Mouse (Mus musculus) megakaryocyte, adult 5-6 weeks (primary cell): Measurements from ENCODE around the gene Intu. TPM values are rescaled to one million over a fixed set of nuclear protein-coding genes. Genes with fewer than 3 reads are reported as not detected.

Experiments used
- ATAC-seq: 2 replicates; pipeline ENCODE4 v1.8.0; 2016; ENCODE audit warnings: mild to moderate bottlenecking, inconsistent platforms; ENCODE audit not compliant: poor library complexity, severe bottlenecking
- total RNA-seq, 2 experiments: library from RNA; stranded (forward) in 1 of 2; stranded (reverse) in 1 of 2; fragments of 153-499, 151-499 nt in 1 of 2; fragments of 221-1000, 200-1000 nt in 1 of 2; gene quantifications; 2 replicates each; pipeline versions ENCODE4 v1.2.3 to v1.2.4; 2015 to 2017

The Intu gene
- total RNA-seq, 2 experiments from 2014 or later, result 0.56 to 0.73 TPM

DNA sequence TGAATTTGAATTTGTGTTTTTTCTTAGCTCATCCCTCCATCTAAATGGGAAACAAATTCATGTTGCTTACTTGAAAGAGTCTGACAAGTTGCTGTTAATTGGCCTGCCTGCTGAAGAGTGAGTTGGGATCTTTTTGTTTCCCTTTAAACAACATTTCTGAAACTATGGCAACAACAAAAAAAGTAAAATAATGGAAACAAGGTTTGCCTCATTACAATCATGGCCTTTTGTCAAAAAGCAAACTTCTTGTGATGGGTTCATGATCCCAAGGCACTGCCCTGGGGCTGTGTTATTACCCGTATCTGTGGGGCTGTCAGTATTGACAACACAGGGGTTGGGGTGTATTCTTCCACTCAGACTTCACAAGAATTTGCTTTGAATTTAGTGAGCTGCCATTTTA, 147.8 kb downstream of the Intu start:
- ATAC-seq, result no peak

DNA sequence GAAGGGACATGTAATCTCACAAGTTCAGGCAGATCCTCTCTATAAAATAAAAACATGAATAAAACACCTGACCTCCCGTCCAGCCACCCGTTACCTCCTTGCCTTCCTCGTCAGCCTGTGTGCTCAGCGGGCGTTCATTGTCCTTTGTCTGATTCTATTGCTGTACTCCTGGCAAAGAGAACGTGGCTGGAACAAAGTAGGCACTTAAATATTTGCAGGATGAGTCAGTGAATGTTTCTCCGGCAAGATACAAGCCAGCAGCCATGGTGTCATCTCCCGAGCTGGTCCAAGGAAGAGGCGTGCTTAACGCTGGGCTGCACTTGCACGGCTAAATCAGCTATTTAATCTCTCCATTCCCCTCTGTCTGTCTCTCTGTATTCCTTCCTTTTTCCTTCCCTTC, 151.3 kb downstream of the Intu start:
- no peak for ATAC-seq

DNA sequence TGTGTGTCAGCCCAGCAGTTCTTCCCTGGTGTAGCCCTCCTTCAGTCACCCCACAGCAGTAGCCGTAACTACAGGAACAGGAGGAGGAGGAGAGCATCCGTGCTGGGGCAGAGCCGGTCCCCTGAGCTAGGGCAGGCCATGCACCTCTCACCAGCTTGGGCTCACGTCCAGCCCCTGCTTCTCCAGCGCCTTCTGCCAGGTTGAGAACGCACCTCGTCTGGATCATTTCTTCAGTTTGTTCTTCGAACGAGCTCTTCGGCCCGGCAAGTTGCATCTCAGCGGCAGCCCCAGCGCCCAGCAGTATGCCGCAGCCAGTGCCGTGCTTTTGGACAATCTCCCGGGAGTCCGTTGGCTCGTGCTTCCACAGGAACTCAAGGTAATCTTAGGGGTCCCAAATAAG, 152.1 kb downstream of the Intu start:
- ATAC-seq, result no peak

DNA sequence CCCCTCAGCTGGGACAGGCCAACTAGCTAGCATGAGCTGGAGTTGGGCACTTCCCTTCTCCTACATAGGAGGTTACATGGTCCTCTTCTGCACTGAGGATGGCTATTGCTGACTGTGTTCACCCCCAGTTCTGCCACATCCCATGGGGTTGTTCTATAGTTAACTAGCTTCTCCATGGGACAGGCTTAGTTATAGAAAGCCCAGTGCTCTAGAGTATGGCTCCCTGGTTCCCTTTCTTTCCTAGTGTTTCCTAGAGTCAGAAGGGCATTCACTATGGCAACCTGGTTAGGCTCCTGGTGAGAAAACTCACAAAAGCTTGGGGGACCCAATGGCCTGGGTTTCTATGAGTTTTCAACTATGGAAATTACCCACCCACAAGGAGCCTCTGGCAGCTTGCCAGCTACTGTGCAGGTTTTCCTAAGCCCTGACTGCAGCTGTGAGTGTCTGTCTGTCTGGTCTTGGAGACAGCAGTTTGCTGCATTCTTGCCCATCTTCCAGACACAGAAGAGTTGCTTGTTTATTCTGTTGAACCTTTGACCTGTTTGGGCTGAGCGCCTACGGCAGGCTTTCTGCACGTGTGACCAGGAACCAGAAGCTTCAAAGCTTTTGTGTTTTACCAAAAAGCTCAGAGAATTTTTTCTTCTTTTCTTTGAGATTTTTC, 154.9 kb downstream of the Intu start:
- ATAC-seq, result no peak

DNA sequence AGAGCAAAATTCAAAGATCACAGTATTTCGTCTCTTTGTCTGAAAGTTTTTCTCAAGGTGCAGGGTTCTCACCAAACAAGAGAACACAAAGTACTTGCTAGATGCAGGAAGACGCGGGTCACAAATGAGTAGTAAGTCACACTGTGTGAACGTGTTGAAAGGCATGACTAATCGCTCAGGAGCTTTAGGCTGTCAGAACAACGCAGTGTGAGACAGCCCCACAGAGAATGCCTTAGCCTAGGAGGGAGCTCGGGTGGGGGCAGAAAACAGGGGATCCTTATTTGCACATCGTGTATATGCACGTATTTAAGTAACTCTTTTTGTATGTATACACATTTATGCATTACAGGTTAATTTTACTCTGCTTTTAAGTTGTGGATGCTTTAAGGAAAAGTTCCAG, 155.8 kb downstream of the Intu start:
- ATAC-seq, result no peak

DNA sequence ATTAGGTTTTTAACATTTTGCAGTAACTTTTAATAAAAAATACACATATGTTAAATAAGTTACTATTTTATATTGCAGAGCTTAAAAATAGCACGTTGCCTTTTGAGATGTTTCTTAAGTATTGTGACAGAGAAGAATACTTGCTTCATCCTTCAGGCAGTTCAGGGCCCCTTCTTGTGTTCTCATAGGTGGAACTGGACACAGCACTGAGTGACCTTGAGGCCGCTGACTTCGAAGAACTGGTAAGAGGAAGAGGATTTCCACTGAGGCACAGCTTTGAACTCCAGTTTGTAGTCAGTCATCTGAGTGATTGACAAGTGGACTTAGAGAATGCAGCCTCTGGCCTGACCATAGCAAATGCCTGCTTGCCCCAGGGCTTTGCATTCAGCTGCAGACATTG, 156.5 kb downstream of the Intu start:
- peak; percentile 77 for ATAC-seq

DNA sequence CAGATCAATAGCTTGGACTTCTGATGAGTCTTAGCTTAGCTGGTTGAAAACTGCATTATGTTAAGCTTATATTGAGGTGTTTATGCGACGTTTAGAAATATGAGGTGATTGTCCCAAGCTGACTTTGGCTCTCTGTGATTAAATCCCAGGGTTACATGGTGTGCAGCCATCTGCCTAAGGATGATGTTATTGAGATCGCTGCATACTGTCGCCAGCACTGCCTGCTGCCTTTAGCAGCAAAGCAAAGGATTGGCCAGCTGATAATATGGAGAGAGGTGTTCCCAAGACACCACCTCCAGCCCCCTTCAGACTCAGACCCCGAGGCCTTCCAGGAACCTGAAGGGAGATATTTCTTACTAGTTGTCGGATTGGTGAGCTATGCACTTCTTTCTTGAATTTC, 160.5 kb downstream of the Intu start:
- ATAC-seq, result no peak

DNA sequence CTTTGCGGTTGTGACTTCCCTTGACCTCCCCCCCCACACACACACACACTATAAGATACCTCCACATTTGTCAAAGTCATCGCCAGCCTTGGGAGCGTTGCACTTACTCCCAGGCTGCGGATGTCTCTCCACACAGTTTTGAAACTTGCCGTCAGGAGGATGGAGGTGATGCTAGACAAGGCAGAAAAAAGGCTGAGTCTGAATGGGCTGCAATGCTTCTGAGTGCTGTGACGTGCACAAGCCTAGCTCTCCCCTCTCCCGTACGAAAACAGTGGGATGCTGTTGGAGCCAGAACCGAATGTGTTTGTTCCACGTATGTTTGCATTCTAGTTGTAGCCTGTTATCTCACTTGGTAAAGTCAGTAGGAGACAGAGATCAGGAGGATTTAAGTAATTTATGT, 162.3 kb downstream of the Intu start:
- no peak for ATAC-seq

DNA sequence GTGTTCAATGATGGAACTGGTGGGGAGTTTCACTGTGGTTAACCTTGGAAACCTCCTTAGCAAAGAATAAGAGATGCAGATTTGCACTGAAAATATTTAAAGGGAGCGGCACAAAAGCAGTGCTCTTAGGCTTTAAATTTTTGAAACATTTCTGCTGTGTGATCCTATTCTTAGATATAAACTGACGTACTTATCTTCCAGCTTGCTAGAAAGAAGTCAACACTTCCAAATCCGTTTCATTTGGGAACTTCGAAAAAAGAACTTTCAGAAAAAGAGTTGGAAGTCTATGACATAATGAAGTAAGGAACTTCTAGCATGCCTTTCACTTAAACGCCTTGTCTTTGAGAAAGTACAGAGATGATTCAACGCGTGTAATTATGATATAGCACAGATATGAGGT, 162.9 kb downstream of the Intu start:
- no peak for ATAC-seq

DNA sequence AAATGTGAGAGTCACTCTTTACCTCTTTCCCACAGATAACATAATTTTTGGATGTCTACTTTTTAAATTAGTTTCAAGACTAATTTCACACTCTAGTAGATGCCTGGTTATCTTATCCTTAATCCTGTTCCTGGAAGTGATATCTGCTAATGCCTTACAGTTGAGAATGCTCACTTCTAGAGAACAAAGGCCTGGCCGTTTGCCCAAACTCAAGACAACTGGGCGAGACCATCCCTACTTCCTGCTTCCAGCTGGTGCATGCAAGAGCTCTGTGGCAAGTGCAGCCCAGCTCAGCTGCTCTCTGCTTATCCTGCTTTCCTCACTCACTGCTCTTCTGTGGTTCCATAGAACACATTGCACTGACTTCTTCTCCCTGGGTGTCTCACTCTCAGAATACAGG, 163.4 kb downstream of the Intu start:
- ATAC-seq, result peak; percentile 88

DNA sequence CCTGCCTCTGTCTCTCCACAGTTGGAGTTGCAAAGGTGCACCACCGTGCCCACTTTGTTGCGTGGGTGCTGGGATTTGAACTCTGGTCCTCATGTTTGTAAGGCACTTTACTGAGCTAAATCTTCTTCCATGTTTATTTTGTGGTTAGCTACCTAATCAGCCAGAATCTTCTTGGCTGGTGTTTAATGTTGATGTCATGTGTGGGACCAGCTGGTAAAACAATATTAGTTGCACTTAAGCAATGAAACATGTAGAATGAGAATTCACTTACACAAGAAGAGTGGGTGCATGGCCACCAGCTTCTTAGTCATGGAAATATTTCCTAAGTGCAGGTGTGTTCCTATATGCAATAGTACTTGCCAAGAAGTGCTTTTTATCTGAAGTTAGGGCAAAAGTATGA, 164.1 kb downstream of the Intu start:
- ATAC-seq, result no peak

DNA sequence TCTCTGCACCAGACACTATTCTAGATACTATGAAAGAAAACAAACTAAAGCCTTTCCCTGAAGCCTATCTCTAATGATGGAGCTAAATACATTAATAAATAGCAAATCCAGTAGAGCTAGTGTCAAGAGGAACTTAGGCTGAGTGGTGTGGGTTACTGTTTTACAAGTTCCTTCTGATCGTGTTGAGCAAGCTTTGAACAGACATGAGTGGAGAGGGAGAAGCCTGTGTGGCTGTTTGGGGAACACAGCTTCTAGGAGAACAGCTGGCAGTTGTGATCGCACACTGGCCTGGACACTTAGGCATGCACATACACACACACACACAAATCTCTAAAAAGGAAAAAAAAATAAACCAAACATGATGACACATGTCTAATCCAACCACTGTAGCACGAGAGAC, 167.7 kb downstream of the Intu start:
- peak; percentile 86 for ATAC-seq

DNA sequence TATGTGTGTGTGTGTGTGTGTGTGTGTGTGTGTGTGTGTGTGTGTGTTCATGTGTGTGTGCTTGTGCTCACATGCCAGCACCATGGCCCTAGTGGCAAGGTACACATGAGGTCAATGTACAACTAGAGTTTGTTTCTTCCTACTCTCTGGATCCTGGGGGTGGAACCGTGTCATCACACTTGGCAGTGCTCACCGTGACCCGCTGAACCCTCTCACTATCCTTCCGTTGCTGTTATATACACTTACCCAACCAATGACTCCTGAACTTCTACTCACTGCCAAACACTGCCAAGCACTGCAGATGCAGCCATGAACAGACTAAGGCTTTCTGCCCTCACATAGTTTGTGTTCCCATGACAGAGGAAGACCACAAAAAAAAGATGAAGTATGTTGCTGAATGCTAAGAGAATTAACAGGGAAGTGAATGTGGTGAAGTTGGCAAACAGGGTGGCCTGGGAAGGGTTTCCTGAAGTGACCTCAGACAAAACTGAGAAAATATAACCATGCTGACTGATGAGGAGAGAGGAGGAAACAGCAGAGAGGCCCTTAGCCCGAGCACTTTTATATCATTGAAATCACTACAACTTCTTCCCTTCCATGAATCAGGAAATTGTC, 173.8 kb downstream of the Intu start:
- ATAC-seq, result peak; percentile 93

DNA sequence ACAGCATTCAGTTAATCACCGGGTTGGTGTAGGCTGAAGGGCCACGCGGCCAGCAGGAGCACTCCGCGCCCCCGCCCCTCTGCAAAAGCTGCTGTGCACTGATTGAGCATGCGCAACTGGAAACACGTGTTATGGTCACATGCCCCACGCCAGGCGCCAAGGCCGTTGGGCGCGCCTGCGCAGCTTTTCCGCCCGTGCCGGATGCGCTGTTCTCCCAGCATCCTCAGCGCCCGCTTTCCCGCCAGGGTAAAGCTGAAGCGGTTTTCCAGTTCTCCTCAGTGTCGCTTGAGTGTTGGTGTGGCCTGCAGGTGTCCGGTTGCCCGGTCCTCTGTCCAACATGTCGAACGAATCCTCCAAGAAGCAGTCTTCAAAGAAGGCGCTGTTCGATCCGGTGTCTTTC, 177.6 kb downstream of the Intu start, which contains the start of gene Slc25a31:
Gene Slc25a31 (plus strand): TSS at position 201 of the 400 bp plus-strand sequence.
- ATAC-seq, result no peak

DNA sequence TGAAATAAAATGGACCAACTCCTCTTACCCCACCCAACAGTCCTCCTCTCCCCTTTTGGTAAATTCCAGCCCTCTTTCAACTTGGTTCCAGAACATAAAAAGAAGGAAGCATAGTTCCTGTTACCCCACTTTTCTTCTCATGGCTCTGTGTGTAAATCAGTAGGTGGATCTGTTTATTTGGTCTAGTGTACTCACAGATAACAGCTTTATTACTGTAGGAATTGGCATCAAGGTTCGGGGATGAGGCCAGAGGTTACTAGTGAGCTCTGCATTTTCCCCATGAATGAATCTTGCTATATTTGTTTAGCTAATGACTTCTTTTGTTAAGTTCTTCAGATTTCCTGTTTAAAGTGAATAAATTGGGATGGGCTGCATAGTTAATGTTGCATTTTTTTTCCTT, 185.0 kb downstream of the Intu start:
- ATAC-seq, result no peak

DNA sequence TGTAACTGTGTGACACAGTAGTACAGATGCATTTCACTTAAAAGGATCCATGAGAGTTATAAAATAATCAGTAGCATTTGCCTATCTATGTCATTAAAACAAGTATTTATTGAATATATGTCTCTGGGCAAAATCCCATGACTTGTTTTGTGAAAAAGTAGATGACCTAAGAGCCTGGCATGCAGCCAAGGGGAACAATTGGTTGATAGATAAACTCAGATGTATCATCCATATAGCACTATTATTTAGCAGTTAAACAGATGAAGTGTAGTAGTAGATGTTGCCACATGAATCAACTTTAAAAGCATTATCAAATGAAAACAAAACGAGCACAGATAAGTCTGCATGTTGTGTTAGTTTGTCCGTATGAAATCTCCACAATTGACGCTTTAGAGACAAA, 187.9 kb downstream of the Intu start:
- no peak for ATAC-seq

DNA sequence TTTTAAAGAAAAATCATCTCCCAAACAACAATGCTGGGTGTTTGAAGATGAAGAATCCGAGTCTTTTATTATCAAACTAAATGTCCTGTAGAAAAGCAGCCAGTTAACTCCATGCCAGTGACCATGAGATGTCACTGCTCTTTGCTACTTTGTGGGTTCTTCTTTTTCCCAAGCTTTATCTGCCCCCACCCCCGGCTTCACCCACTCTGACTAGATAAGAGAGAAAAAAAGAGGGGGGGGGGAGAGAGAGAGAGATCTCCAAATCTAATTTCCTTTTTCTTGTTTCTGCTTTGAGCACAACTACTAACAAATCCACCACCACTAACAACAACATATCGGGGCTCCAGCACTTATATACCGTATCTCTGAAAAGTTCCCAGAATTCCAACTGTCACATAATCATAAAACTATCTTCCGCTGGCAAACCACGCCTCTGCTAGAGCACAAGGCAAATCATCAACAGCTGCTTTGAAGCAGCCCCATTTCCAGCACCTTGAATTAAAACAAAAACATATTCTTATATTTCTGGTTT, 207.4 kb downstream of the Intu start:
- no peak for ATAC-seq

DNA sequence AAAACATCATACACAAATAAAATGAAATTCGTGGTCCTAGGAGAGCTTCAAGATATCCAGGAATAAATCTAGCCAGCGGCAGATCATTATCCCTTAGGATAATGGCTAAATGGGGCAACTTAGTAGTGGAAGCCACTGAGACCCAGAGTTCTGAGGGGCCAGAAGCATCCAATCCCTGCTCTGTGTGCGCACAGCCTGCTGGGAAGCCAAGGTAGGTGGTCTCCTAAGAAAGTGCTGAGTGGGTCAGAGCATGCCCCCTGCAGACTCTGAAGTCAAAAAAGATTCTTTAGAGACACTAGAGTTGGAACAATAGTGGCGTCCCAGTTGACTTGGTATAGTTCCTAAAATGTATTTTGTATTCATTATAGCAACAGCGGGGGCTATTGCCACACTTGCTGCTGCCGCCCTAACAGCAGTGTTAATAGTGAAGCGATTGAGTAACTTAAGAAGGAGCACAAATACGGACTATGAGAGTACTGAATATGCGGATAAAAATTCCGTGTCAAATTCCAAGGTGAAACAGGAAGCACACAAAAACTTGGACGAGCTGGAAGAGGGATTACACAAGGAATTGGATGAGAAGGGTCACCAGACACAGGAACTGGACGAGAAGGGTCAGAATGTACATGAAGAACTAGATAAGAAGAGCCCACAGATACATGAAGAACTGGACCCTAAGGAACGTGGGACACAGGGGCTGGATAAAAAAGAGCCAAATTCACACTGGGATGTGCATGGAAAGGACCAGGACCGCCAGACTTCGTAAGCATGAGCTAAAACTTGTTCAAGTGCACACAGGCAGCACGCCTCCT, 213.1 kb downstream of the Intu start, which contains the start of gene Hspa4l:
Gene Hspa4l (plus strand): TSS at position 472 of the 812 bp plus-strand sequence.
- ATAC-seq, result peak; percentile 33; the same call in 1 of the 2 replicates

DNA sequence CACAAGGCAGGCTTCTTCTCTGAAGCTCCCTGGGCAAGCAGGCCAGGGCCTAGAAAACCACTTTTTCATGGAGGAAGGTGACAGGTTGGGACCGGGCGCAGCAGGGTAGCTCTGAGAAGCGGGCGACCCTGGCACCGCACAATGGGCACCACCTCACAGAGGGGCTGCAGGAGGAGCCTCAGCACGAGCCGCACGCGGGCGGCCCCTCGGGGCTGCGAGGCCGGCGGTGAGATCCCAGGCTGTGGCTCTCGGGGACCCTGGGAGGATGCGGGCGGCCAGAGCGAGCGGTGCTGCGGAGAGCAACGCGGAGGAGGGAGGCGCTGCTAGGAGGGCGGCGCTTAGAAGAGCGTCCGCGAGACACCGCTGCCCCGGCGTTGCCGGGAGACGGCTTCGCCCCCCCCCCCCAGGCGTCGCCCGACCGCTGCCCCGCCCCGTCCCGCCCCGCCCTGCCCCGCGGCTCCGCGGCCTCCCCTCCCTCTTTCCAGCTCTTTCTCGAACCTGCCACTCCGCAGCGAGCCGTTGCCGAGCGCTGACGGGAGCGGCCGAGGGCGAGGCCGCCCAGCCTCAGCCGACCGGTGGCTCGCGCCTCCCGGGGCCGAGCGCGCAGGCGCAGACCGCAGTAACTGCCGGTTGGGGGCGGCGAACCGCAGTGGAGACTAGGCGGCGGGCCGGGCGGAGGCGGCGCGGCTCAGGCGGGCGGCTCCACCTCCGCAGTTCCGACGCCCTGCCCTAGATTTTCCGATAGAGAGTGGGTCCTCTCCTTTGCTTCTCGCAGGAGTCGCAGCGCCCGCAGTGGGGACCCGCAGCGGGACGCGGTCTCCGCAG, 214.0 kb downstream of the Intu start:
- peak; percentile 83 for ATAC-seq

DNA sequence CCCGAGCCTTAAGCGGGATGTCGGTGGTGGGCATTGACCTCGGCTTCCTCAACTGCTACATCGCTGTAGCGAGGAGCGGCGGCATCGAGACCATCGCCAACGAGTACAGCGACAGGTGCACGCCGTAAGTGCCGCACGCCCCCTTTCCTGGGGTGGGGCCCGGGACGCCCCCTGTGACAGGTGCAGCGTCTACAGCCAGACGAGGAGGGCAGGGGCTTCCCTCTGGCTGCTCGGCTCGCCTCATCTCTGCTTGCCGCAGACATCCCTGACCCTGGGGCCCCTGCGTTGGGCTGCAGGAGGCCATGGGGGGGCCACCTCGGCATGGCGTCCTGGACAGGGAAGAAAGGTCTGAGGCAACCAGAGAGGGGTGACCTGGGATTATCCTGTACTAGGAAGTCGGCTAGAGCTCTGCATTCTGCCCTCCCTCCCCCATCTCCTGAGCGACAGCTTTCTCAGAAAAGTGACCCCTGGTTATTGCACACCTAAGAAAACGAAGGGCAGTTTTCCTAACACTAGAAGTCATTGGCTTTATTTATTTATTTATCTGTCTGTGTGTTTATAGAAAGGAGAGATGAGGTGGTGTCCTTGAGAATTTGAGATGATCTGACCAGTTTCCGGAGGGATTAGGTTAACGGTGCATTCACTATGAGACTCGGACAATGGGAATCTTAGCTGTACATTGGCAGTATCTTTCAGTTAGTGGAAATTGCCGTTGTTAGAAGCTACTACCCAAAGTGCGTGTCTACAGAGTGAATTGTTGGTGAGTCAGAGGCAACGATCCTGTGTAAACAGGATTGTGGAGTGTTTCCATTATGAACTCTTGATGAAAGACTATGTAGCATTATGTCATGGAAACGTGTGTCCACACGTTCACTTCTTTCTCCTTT, 214.8 kb downstream of the Intu start:
- peak; percentile 41 for ATAC-seq
